Comparison of ENCODE assay signal across 25 mouse cellular contexts in the genomic region with DNA sequence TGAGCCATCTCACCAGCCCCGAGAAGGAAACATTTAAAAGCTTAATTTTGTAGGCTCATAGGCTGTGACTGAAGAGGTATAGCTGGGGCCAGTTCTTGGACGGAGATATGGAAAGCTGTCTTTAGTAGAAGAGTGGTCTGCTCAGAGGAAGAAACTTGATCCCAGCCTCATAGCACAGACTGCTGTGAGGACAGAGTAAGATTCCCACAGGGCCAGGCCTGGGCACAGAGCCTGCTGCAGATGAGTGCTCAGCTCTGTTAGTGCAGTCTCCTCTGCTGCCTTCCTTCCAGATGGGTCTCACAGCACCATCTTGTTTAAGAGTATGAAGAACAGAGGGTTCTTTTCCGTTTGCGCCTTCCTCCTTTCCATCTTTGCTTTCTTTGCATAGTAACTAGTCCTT. TPM values are rescaled to one million over a fixed set of nuclear protein-coding genes. Genes with fewer than 3 reads are reported as not detected.
DNase-seq lines count a peak whose midpoint lies in the region; ATAC-seq and TF ChIP-seq lines count a peak whose summit lies in the region.
"Had no signal": no experiment of that assay in that cellular context is flagged by ENCODE, and none has a peak within 500 bp of the region (broad histone marks: within the 10 kb centered on the region; RNA-seq: fewer than 3 reads in every experiment).

No protein-coding gene starts in this region.

- peak overlapping the region; percentile 3; the same call in 1 of the 2 replicates for H3K27ac ChIP-seq in layer of hippocampus, adult 2 months
- H3K27ac ChIP-seq in liver, embryonic 11.5 days (ENCODE audit: low read depth, low read length) = no peak overlapping the region
- H3K27ac ChIP-seq: embryonic facial prominence, embryonic 13.5 days; hindbrain, postnatal 0 days; left cerebral cortex, adult 2 months; liver, embryonic 12.5 days; stomach, embryonic 15.5 days had no signal

- H3K9ac ChIP-seq in liver, embryonic 11.5 days (ENCODE audit: low read depth, low read length) = no peak overlapping the region
- H3K9ac ChIP-seq: embryonic facial prominence, embryonic 13.5 days; liver, embryonic 12.5 days; stomach, embryonic 15.5 days had no signal

- TF ChIP-seq CTCF in layer of hippocampus, adult 2 months (conservative IDR thresholded peaks at IDR 0.05) = no peak

- DNase-seq in gastrocnemius, adult 18-20 months (ENCODE audit: low spot score) = peak; percentile 9
- no peak for DNase-seq in gastrocnemius, postnatal 25 days
- DNase-seq in layer of hippocampus, adult 2 months (ENCODE audit: low spot score in 2 of 2) = peak in 1 of 2 experiments; percentile 21
- no peak for DNase-seq in layer of hippocampus, adult 8-10 months (ENCODE audit: low spot score in 2 of 2)
- peak; percentile 32 for DNase-seq in NIH3T3 (ENCODE audit: low read depth)
- peak; percentile 4 to 44 for DNase-seq in layer of hippocampus, postnatal 14 days (ENCODE audit: low spot score in 2 of 2)
- no peak for DNase-seq in liver, embryonic 11.5 days (ENCODE audit: low spot score)
- DNase-seq: adrenal gland, adult 2 months; cerebellum, adult 2 months; cerebellum, postnatal 25 days; kidney, adult 9 months; kidney, postnatal 25 days; left cerebral cortex, postnatal 4 days; lung, adult 18-20 months; lung, postnatal 14 days; thymus, postnatal 4 days had no signal

- H3K36me3 ChIP-seq in liver, embryonic 11.5 days (ENCODE audit: control insufficient read depth, insufficient read depth, low read length) = no peaks in the 10 kb centered on the region
- H3K36me3 ChIP-seq: stomach, embryonic 15.5 days had no signal

- no peak overlapping the region for H3K4me3 ChIP-seq in layer of hippocampus, adult 2 months
- no peak overlapping the region for H3K4me3 ChIP-seq in liver, embryonic 11.5 days (ENCODE audit: low read depth, low read length)
- H3K4me3 ChIP-seq: embryonic facial prominence, embryonic 13.5 days; left cerebral cortex, adult 2 months; liver, embryonic 12.5 days; stomach, embryonic 15.5 days had no signal

- H3K9me3 ChIP-seq in liver, embryonic 11.5 days (ENCODE audit: control insufficient read depth, low read length) = no peaks in the 10 kb centered on the region
- H3K9me3 ChIP-seq: embryonic facial prominence, embryonic 13.5 days; liver, embryonic 12.5 days; stomach, embryonic 15.5 days had no signal

- 90% methylated on average over 4 of the region's 4 CpGs for WGBS in liver, embryonic 11.5 days

- no peak overlapping the region for H3K4me2 ChIP-seq in liver, embryonic 11.5 days
- H3K4me2 ChIP-seq: embryonic facial prominence, embryonic 13.5 days; heart, embryonic 11.5 days; liver, embryonic 12.5 days; midbrain, embryonic 11.5 days; stomach, embryonic 15.5 days had no signal

- H3K4me1 ChIP-seq in liver, embryonic 11.5 days (replicated peaks; ENCODE audit: control insufficient read depth, insufficient read depth, low read length) = no peaks in the 10 kb centered on the region
- H3K4me1 ChIP-seq: embryonic facial prominence, embryonic 13.5 days; liver, embryonic 12.5 days; stomach, embryonic 15.5 days had no signal

- no peak for ATAC-seq in liver, embryonic 11.5 days (replicated peaks; ENCODE audit: low FRiP score)
- ATAC-seq: forebrain, embryonic 14.5 days; hindbrain, postnatal 0 days; intestine, embryonic 16.5 days; liver, embryonic 12.5 days had no signal

- no peaks in the 10 kb centered on the region for H3K27me3 ChIP-seq in liver, embryonic 11.5 days (replicated peaks; ENCODE audit: control insufficient read depth, insufficient read depth, low read length)
- H3K27me3 ChIP-seq: embryonic facial prominence, embryonic 13.5 days; liver, embryonic 12.5 days; stomach, embryonic 15.5 days had no signal

RNA-seq across cellular contexts. Expression of gene Trim37, which starts 9.4 kb away (rescaled TPM):
- total RNA-seq in gastrocnemius, adult 18-20 months (2021) = 1 to 10 TPM; 3.4 to 3.9 TPM
- 1 to 10 TPM; 2.7 to 3.6 TPM for total RNA-seq in gastrocnemius, postnatal 25 days (2021)
- total RNA-seq in layer of hippocampus, adult 2 months (2021) = 100 to 1,000 TPM; 176 to 183 TPM
- total RNA-seq in layer of hippocampus, adult 8-10 months (2022) = 100 to 1,000 TPM; 166 to 174 (median 170) TPM
- total RNA-seq in layer of hippocampus, postnatal 14 days (2021) = 100 to 1,000 TPM; 170 to 186 TPM
- polyA plus RNA-seq in liver, embryonic 11.5 days (2014; fragmentation: Nextera tagmentation; extraction: Ambion mirVana) = 40.4 and 43.4 TPM in 2 replicates

RNA-seq across cellular contexts. Expression of gene Ska2, which starts 27.2 kb away (rescaled TPM):
- 1 to 10 TPM; 4.6 to 5.3 TPM for total RNA-seq in gastrocnemius, adult 18-20 months (2021)
- 1 to 10 TPM; 3.7 to 3.9 TPM for total RNA-seq in gastrocnemius, postnatal 25 days (2021)
- 10 to 100 TPM; 14.7 to 15.7 TPM for total RNA-seq in layer of hippocampus, adult 2 months (2021)
- total RNA-seq in layer of hippocampus, adult 8-10 months (2022) = 10 to 100 TPM; 13.7 to 16.1 (median 14.8) TPM
- total RNA-seq in layer of hippocampus, postnatal 14 days (2021) = 10 to 100 TPM; 13.1 to 14.1 TPM
- 55.3 and 55.9 TPM in 2 replicates for polyA plus RNA-seq in liver, embryonic 11.5 days (2014; fragmentation: Nextera tagmentation; extraction: Ambion mirVana)

RNA-seq across cellular contexts. Expression of gene Prr11, which starts 27.7 kb away (rescaled TPM):
- total RNA-seq in gastrocnemius, adult 18-20 months (2021) = under 1 TPM; 0.16 to 0.17 TPM
- under 1 TPM; 0.36 to 0.51 TPM for total RNA-seq in gastrocnemius, postnatal 25 days (2021)
- under 1 TPM; 0.38 to 0.56 TPM for total RNA-seq in layer of hippocampus, adult 2 months (2021)
- total RNA-seq in layer of hippocampus, adult 8-10 months (2022) = under 1 TPM; 0.27 to 0.52 (median 0.40) TPM
- 1 to 10 TPM in 1 of 2 experiments, under 1 TPM in 1; 0.69 to 1.4 TPM for total RNA-seq in layer of hippocampus, postnatal 14 days (2021)
- polyA plus RNA-seq in liver, embryonic 11.5 days (2014; fragmentation: Nextera tagmentation; extraction: Ambion mirVana) = 13.4 and 14.5 TPM in 2 replicates

RNA-seq across cellular contexts. Expression of gene Smg8, which starts 49.7 kb away (rescaled TPM):
- total RNA-seq in gastrocnemius, adult 18-20 months (2021) = 1 to 10 TPM; 8.0 to 8.6 TPM
- 1 to 10 TPM; 6.7 to 7.2 TPM for total RNA-seq in gastrocnemius, postnatal 25 days (2021)
- total RNA-seq in layer of hippocampus, adult 2 months (2021) = 10 to 100 TPM; 16.6 to 18.2 TPM
- total RNA-seq in layer of hippocampus, adult 8-10 months (2022) = 10 to 100 TPM; 16.4 to 18.6 (median 17.5) TPM
- 10 to 100 TPM; 14.5 to 16.1 TPM for total RNA-seq in layer of hippocampus, postnatal 14 days (2021)
- 20.8 and 24.5 TPM in 2 replicates for polyA plus RNA-seq in liver, embryonic 11.5 days (2014; fragmentation: Nextera tagmentation; extraction: Ambion mirVana)

Comparison
In these comparisons a context has a peak if more than half of its experiments do, and no peak if none do; other contexts are left out.
1. DNase-seq: peak in gastrocnemius, adult 18-20 months (single experiment), NIH3T3 (single experiment) and layer of hippocampus, postnatal 14 days (2 of 2); none in gastrocnemius, postnatal 25 days (single experiment), layer of hippocampus, adult 8-10 months (0 of 2) and liver, embryonic 11.5 days (single experiment).
2. RNA of gene Trim37, which starts 9.4 kb away (total RNA-seq): 170 to 186 TPM in layer of hippocampus, postnatal 14 days, 176 to 183 TPM in layer of hippocampus, adult 2 months and 166 to 174 TPM in layer of hippocampus, adult 8-10 months; 3.4 to 3.9 TPM in gastrocnemius, adult 18-20 months and 2.7 to 3.6 TPM in gastrocnemius, postnatal 25 days; every median in the first group is over 10 times any median in the second.